Mouse (Mus musculus): ENCODE measurements around the gene Gclc.

DNA sequence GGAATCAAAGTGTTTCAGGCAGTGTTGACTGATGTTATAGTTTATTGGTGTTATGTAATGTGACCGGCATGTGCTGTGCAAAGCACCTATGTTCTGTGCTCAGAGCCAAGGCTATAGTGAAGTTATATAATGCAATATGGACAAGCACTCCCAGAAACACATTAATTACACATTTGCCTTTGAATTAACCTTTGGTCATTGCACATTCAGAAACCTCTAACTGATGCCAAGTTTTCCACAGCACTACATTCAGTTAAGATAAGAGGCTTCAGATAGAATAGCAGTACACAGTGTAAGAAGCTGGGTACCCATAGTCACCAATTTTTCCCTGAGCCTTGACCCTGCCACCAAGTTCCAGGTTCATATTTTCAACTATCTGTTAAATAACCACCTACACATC lies 32.0 kb upstream of the Gclc start:
- TF ChIP-seq POLR2A (IDR thresholded peaks at IDR 0.05; ENCODE audit: control insufficient read depth, low read depth, low read length) (no peak), CTCF (IDR thresholded peaks at IDR 0.05; ENCODE audit: control insufficient read depth, insufficient read depth, insufficient replicate concordance, low read depth, low read length) (no peak)

Data from testis, adult 2 months (tissue).